Mouse (Mus musculus): ENCODE results near the gene Kif5c. TPM values are rescaled to one million over a fixed set of nuclear protein-coding genes. Genes with fewer than 3 reads are reported as not detected.

Gene Kif5c
- polyA plus RNA-seq, 1 experiment from 2014 or later = 251 TPM

- peaks cover 43% of the 10 kb centered on the region for H3K4me1 ChIP-seq (ENCODE audit: control insufficient read depth, insufficient read depth, low read length)
- no peak overlapping the region for H3K4me2 ChIP-seq (ENCODE audit: low read length)
- H3K36me3 ChIP-seq (ENCODE audit: control insufficient read depth, insufficient read depth, low read length) = 0 out of 2 replicates have a peak, but pooled peaks cover 6% of the 10 kb centered on the region
- H3K9me3 ChIP-seq (ENCODE audit: control insufficient read depth, low read length) = no peaks in the 10 kb centered on the region
- no peak overlapping the region for H3K27ac ChIP-seq (replicated peaks; ENCODE audit: low read depth, low read length)
- WGBS = 37% methylated on average over 12 of the region's 12 CpGs
- no peaks in the 10 kb centered on the region for H3K27me3 ChIP-seq (ENCODE audit: control insufficient read depth, insufficient read depth, low read length)
- ATAC-seq (ENCODE audit: low FRiP score, low TSS enrichment) (no peak), DNase-seq (peak; percentile 34)
- H3K9ac ChIP-seq (replicated peaks; ENCODE audit: low read length) = no peak overlapping the region
- no peak overlapping the region for H3K4me3 ChIP-seq (replicated peaks; ENCODE audit: low read depth, low read length)
Measured at GRCm38 (mm10) chr2:49629181-49629580, 10.1 kb downstream of the Kif5c start.

DNA sequence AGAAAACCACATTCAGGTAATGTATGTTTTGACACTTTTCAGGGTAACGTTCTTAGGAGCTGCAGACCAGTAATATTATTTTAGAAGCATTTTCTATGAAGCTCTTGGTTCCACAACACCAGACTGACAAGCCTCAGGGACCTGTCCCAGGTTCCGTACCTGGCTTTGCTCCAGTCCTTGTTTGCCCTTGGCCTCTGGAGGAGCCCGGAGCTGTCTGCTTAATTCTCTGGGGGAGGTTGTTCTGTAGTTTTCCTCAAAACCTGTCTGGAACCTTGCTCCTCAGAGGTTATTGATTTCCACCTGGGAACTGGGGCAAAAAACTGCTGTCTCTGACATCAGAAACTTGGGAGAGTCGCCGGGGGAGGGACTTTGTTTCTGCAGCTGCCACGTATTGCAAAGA lies 11.5 kb downstream of the Kif5c start:
- ATAC-seq (ENCODE audit: low FRiP score, low TSS enrichment) (no peak), DNase-seq (no peak)
- no peaks in the 10 kb centered on the region for H3K9me3 ChIP-seq (ENCODE audit: control insufficient read depth, low read length)
- no peak overlapping the region for H3K9ac ChIP-seq (replicated peaks; ENCODE audit: low read length)
- H3K27me3 ChIP-seq (ENCODE audit: control insufficient read depth, insufficient read depth, low read length) = no peaks in the 10 kb centered on the region
- H3K36me3 ChIP-seq (ENCODE audit: control insufficient read depth, insufficient read depth, low read length) = 0 out of 2 replicates have a peak, but pooled peaks cover 6% of the 10 kb centered on the region
- no peak overlapping the region for H3K4me3 ChIP-seq (replicated peaks; ENCODE audit: low read depth, low read length)
- H3K4me1 ChIP-seq (ENCODE audit: control insufficient read depth, insufficient read depth, low read length) = peaks cover 44% of the 10 kb centered on the region
- H3K27ac ChIP-seq (replicated peaks; ENCODE audit: low read depth, low read length) = no peak overlapping the region
- WGBS = 91% methylated on average over 6 of the region's 6 CpGs
- no peak overlapping the region for H3K4me2 ChIP-seq (ENCODE audit: low read length)

DNA sequence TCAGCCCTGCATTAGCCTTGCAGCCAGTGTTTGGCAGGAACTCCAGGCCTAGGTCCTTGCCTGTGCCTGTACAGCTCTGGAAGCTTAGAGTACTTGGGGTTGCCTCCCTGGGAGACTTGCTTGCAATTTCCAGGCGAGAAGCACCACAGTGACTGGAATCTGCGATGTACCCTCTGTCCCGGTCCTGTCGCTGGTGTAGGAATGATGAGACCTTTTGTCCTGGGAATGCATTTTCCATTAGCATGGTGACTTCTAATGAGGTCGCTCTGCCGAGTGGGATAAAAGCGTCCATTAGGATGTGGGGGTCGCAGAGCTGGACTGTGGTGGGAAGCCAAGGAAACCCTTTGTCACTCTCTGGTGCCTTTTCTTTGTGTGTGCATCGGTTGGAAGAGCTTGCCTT lies 14.1 kb downstream of the Kif5c start:
- H3K27ac ChIP-seq (replicated peaks; ENCODE audit: low read depth, low read length) = peak overlapping the region; percentile 80
- peaks cover 35% of the 10 kb centered on the region for H3K4me1 ChIP-seq (ENCODE audit: control insufficient read depth, insufficient read depth, low read length)
- H3K36me3 ChIP-seq (ENCODE audit: control insufficient read depth, insufficient read depth, low read length) = 0 out of 2 replicates have a peak, but pooled peaks cover 6% of the 10 kb centered on the region
- H3K9ac ChIP-seq (replicated peaks; ENCODE audit: low read length) = peak overlapping the region; percentile 42
- 0 out of 2 replicates have a peak overlapping the region, but pooled peaks have one; percentile 14 for H3K4me3 ChIP-seq (replicated peaks; ENCODE audit: low read depth, low read length)
- peak; percentile 61 for ATAC-seq (ENCODE audit: low FRiP score, low TSS enrichment)
- no peaks in the 10 kb centered on the region for H3K27me3 ChIP-seq (ENCODE audit: control insufficient read depth, insufficient read depth, low read length)
- 6% methylated on average over 9 of the region's 9 CpGs for WGBS
- peak overlapping the region; percentile 48 for H3K4me2 ChIP-seq (ENCODE audit: low read length)
- H3K9me3 ChIP-seq (ENCODE audit: control insufficient read depth, low read length) = no peaks in the 10 kb centered on the region
- DNase-seq = peak; percentile 59

- peak overlapping the region; percentile 70 for H3K27ac ChIP-seq (replicated peaks; ENCODE audit: low read depth, low read length)
- no peak overlapping the region for H3K4me3 ChIP-seq (replicated peaks; ENCODE audit: low read depth, low read length)
- peak; percentile 40 for DNase-seq
- no peak overlapping the region for H3K4me2 ChIP-seq (ENCODE audit: low read length)
- 63% methylated on average over 3 of the region's 3 CpGs for WGBS
- H3K9ac ChIP-seq (replicated peaks; ENCODE audit: low read length) = no peak overlapping the region; the same call in 1 of the 2 replicates
- H3K36me3 ChIP-seq (ENCODE audit: control insufficient read depth, insufficient read depth, low read length) = no peaks in the 10 kb centered on the region
- peaks cover 31% of the 10 kb centered on the region for H3K4me1 ChIP-seq (ENCODE audit: control insufficient read depth, insufficient read depth, low read length)
- no peaks in the 10 kb centered on the region for H3K27me3 ChIP-seq (ENCODE audit: control insufficient read depth, insufficient read depth, low read length)
- no peaks in the 10 kb centered on the region for H3K9me3 ChIP-seq (ENCODE audit: control insufficient read depth, low read length)
- no peak for ATAC-seq (ENCODE audit: low FRiP score, low TSS enrichment)
Measured at GRCm38 (mm10) chr2:49642761-49643160, 23.7 kb downstream of the Kif5c start.

DNA sequence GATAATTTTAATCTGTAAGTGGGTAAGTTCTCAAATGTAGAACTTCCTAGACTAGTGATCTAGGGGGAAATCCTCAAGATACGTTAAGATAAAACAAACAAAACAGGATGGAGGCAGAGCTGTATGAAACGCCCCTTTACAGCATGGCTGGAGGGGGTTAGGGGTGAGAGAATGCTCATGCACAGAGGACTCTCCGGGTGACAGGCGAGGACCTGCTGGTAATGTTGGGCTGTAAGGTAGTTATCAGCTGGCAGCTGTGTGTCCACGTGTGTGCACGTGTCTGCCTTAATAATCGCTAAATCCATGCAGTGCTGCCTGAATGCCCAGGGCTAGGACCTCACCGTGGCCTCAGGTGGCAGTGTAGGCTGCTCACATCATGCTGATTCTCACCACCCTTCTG lies 24.7 kb downstream of the Kif5c start:
- peaks cover 31% of the 10 kb centered on the region for H3K4me1 ChIP-seq (ENCODE audit: control insufficient read depth, insufficient read depth, low read length)
- WGBS = 89% methylated on average over 8 of the region's 8 CpGs
- ATAC-seq (ENCODE audit: low FRiP score, low TSS enrichment) = no peak

GRCm38 (mm10) chr2:49647591-49647990 lies 28.5 kb downstream of the Kif5c start:
- Histone ChIP-seq H3K9ac (replicated peaks; ENCODE audit: low read length) (no peak overlapping the region), H3K4me1 (ENCODE audit: control insufficient read depth, insufficient read depth, low read length) (peaks cover 15% of the 10 kb centered on the region), H3K4me2 (ENCODE audit: low read length) (no peak overlapping the region), H3K27me3 (ENCODE audit: control insufficient read depth, insufficient read depth, low read length) (no peaks in the 10 kb centered on the region), H3K36me3 (ENCODE audit: control insufficient read depth, insufficient read depth, low read length) (0 out of 2 replicates have a peak, but pooled peaks cover 8% of the 10 kb centered on the region), H3K9me3 (ENCODE audit: control insufficient read depth, low read length) (no peaks in the 10 kb centered on the region), H3K4me3 (replicated peaks; ENCODE audit: low read depth, low read length) (no peak overlapping the region), H3K27ac (replicated peaks; ENCODE audit: low read depth, low read length) (no peak overlapping the region)
- WGBS = 82% methylated on average over 6 of the region's 6 CpGs
- DNase-seq (no peak), ATAC-seq (ENCODE audit: low FRiP score, low TSS enrichment) (no peak)

More for the DNA sequence above, 24.7 kb downstream of the Kif5c start:
- Histone ChIP-seq H3K4me3 (replicated peaks; ENCODE audit: low read depth, low read length) (no peak overlapping the region), H3K9ac (replicated peaks; ENCODE audit: low read length) (no peak overlapping the region), H3K9me3 (ENCODE audit: control insufficient read depth, low read length) (no peaks in the 10 kb centered on the region), H3K27ac (replicated peaks; ENCODE audit: low read depth, low read length) (no peak overlapping the region; the same call in 1 of the 2 replicates), H3K36me3 (ENCODE audit: control insufficient read depth, insufficient read depth, low read length) (no peaks in the 10 kb centered on the region), H3K4me2 (ENCODE audit: low read length) (no peak overlapping the region), H3K27me3 (ENCODE audit: control insufficient read depth, insufficient read depth, low read length) (no peaks in the 10 kb centered on the region)
- DNase-seq = no peak

DNA sequence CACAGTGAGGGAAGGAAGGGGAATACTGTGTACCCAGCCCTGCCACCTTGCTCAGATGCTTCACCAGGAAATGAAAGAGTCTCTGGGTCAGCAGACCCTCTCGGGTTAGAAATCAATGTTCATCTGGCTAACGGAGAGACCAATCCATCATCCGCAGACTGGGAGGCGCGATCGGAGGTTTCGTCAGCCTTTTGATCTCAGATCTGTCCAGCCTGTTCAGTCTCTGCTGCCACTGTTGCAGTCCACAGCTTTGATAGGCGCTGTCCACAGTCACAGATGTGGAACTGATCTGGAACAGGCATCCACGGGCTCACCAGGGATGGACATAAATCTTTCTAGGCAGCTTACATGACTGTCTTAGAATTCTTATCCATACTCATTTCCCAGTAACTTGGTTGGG lies 29.2 kb downstream of the Kif5c start:
- DNase-seq = no peak
- no peak overlapping the region for H3K27ac ChIP-seq (replicated peaks; ENCODE audit: low read depth, low read length)
- no peak overlapping the region for H3K4me2 ChIP-seq (ENCODE audit: low read length)
- H3K4me3 ChIP-seq (replicated peaks; ENCODE audit: low read depth, low read length) = no peak overlapping the region
- WGBS = 83% methylated on average over 9 of the region's 9 CpGs
- no peak overlapping the region for H3K9ac ChIP-seq (replicated peaks; ENCODE audit: low read length)
- H3K36me3 ChIP-seq (ENCODE audit: control insufficient read depth, insufficient read depth, low read length) = 0 out of 2 replicates have a peak, but pooled peaks cover 8% of the 10 kb centered on the region
- H3K9me3 ChIP-seq (ENCODE audit: control insufficient read depth, low read length) = no peaks in the 10 kb centered on the region
- no peak for ATAC-seq (ENCODE audit: low FRiP score, low TSS enrichment)
- H3K27me3 ChIP-seq (ENCODE audit: control insufficient read depth, insufficient read depth, low read length) = no peaks in the 10 kb centered on the region
- H3K4me1 ChIP-seq (ENCODE audit: control insufficient read depth, insufficient read depth, low read length) = peaks cover 9% of the 10 kb centered on the region; the same call in 1 of the 2 replicates

- Histone ChIP-seq H3K36me3 (ENCODE audit: control insufficient read depth, insufficient read depth, low read length) (0 out of 2 replicates have a peak, but pooled peaks cover 8% of the 10 kb centered on the region), H3K27me3 (ENCODE audit: control insufficient read depth, insufficient read depth, low read length) (no peaks in the 10 kb centered on the region), H3K9ac (replicated peaks; ENCODE audit: low read length) (no peak overlapping the region), H3K27ac (replicated peaks; ENCODE audit: low read depth, low read length) (no peak overlapping the region), H3K4me3 (replicated peaks; ENCODE audit: low read depth, low read length) (no peak overlapping the region), H3K4me1 (ENCODE audit: control insufficient read depth, insufficient read depth, low read length) (peaks cover 5% of the 10 kb centered on the region; the same call in 1 of the 2 replicates), H3K9me3 (ENCODE audit: control insufficient read depth, low read length) (no peaks in the 10 kb centered on the region), H3K4me2 (ENCODE audit: low read length) (no peak overlapping the region)
- WGBS = 85% methylated on average over 6 of the region's 6 CpGs
- no peak for ATAC-seq (ENCODE audit: low FRiP score, low TSS enrichment)
- DNase-seq = no peak
Measured at GRCm38 (mm10) chr2:49648806-49649205, 29.7 kb downstream of the Kif5c start.

- Histone ChIP-seq H3K9me3 (ENCODE audit: control insufficient read depth, low read length) (no peaks in the 10 kb centered on the region), H3K9ac (replicated peaks; ENCODE audit: low read length) (no peak overlapping the region), H3K4me1 (ENCODE audit: control insufficient read depth, insufficient read depth, low read length) (peaks cover 6% of the 10 kb centered on the region), H3K27me3 (ENCODE audit: control insufficient read depth, insufficient read depth, low read length) (no peaks in the 10 kb centered on the region), H3K36me3 (ENCODE audit: control insufficient read depth, insufficient read depth, low read length) (0 out of 2 replicates have a peak, but pooled peaks cover 8% of the 10 kb centered on the region), H3K27ac (replicated peaks; ENCODE audit: low read depth, low read length) (no peak overlapping the region), H3K4me2 (ENCODE audit: low read length) (no peak overlapping the region), H3K4me3 (replicated peaks; ENCODE audit: low read depth, low read length) (no peak overlapping the region)
- WGBS = 80% methylated on average over 10 of the region's 10 CpGs
- ATAC-seq (ENCODE audit: low FRiP score, low TSS enrichment) = no peak
- no peak for DNase-seq
Measured at GRCm38 (mm10) chr2:49649211-49649610, 30.1 kb downstream of the Kif5c start.
